Mouse (Mus musculus) limb, embryonic 14.5 days (tissue): ENCODE measurements at regions not wholly inside any gene's neighbourhood (a gene's known extent, or its start where the extent isn't known, plus 50 kb on each side); places are given as distances from the start of the nearest gene placed in this dataset.
A peak's percentile ranks its signal among the peaks of the same experiment; 100 is the strongest.

Experiments used
- ATAC-seq: fragments of 200-750 bp; cut with Nextera tagmentation; 2 replicates; pipeline ENCODE4 v1.8.0; 2017; ENCODE audit warnings: low read depth, moderate number of reproducible peaks, moderate TSS enrichment; ENCODE audit not compliant: low FRiP score
- DNase-seq: peaks from one replicate; pipeline ENCODE4 v3.0.0-alpha.2; 2015; ENCODE audit warnings: low spot score
- H3K27ac ChIP-seq: fragments of 300-500 bp; sonication (generic); replicated peaks from 2 replicates; pipeline ENCODE4 v1.5.1; 2014; ENCODE audit warnings: low read depth, mild to moderate bottlenecking, low read length, moderate library complexity, mixed read lengths
- H3K27me3 ChIP-seq: fragments of 300-500 bp; sonication (generic); 2 replicates; pipeline ENCODE4 v1.6.1; 2014; ENCODE audit warnings: low read length, mixed read lengths; ENCODE audit not compliant: control insufficient read depth, insufficient read depth
- H3K36me3 ChIP-seq: fragments of 300-500 bp; sonication (generic); 2 replicates; pipeline ENCODE4 v1.6.1; 2014; ENCODE audit warnings: mild to moderate bottlenecking, low read length, moderate library complexity, mixed read lengths; ENCODE audit not compliant: control insufficient read depth, insufficient read depth
- H3K4me1 ChIP-seq: fragments of 300-500 bp; sonication (generic); 2 replicates; pipeline ENCODE4 v1.6.1; 2014; ENCODE audit warnings: antibody characterized with exemption, low read length, mixed read lengths; ENCODE audit not compliant: control insufficient read depth, insufficient read depth
- H3K4me2 ChIP-seq: fragments of 300-500 bp; sonication (generic); replicated peaks from 2 replicates; pipeline ENCODE4 v1.6.1; 2014; ENCODE audit warnings: low read depth, mild to moderate bottlenecking, low read length, moderate library complexity; ENCODE audit not compliant: severe bottlenecking
- H3K4me3 ChIP-seq: fragments of 300-500 bp; sonication (generic); replicated peaks from 2 replicates; pipeline ENCODE4 v1.5.1; 2014; ENCODE audit warnings: low read length
- H3K9ac ChIP-seq: fragments of 300-500 bp; sonication (generic); 2 replicates; pipeline ENCODE4 v1.6.1; 2014; ENCODE audit warnings: mild to moderate bottlenecking, low read depth, low read length, moderate library complexity; ENCODE audit not compliant: severe bottlenecking
- H3K9me3 ChIP-seq: fragments of 300-500 bp; sonication (generic); 2 replicates; pipeline ENCODE4 v1.6.1; 2016; ENCODE audit warnings: low read length; ENCODE audit not compliant: control insufficient read depth
- POLR2A ChIP-seq: fragments of 200-500 bp; IDR thresholded peaks from 2 replicates; pipeline ENCODE4 v1.8.0; 2012; ENCODE audit warnings: inconsistent platforms, mild to moderate bottlenecking, moderate library complexity, borderline replicate concordance; ENCODE audit not compliant: insufficient read depth, insufficient read length; ENCODE audit errors: extremely low read depth
- WGBS: fragments of 180-500 bp; shearing (Covaris S2); extraction: QIAGEN DNeasy Blood & Tissue Kit; methylation state at CpG from one replicate; pipeline ENCODE4 v1.1.7; 2014; 5-methylcytosine and 5-hydroxymethylcytosine counted together

GRCm38 (mm10) chr3:52535411-52536021 is 267.4 kb downstream of the Foxo1 start:
- H3K9me3 ChIP-seq: no peaks in the 10 kb centered on the region
- 31% methylated on average over 7 of the region's 7 CpGs for WGBS
- no peaks in the 10 kb centered on the region for H3K27me3 ChIP-seq
- peaks cover 19% of the 10 kb centered on the region for H3K4me1 ChIP-seq
- peak; percentile 85 for DNase-seq
- TF ChIP-seq POLR2A: no peak
- ATAC-seq: peak; percentile 70
- H3K4me2 ChIP-seq: no peak overlapping the region
- H3K9ac ChIP-seq: no peak overlapping the region
- no peak overlapping the region for H3K4me3 ChIP-seq
- H3K27ac ChIP-seq: no peak overlapping the region
- no peaks in the 10 kb centered on the region for H3K36me3 ChIP-seq

GRCm38 (mm10) chr3:52534118-52534517 is 266.0 kb downstream of the Foxo1 start:
- 55% methylated on average over 7 of the region's 7 CpGs for WGBS
- ATAC-seq (no peak), DNase-seq (no peak)
- H3K4me3 ChIP-seq: no peak overlapping the region
- H3K27me3 ChIP-seq: no peaks in the 10 kb centered on the region
- no peaks in the 10 kb centered on the region for H3K9me3 ChIP-seq
- H3K9ac ChIP-seq: no peak overlapping the region
- no peak for TF ChIP-seq POLR2A
- peaks cover 10% of the 10 kb centered on the region for H3K4me1 ChIP-seq
- H3K4me2 ChIP-seq: no peak overlapping the region
- no peak overlapping the region for H3K27ac ChIP-seq
- H3K36me3 ChIP-seq: no peaks in the 10 kb centered on the region

GRCm38 (mm10) chr3:52531686-52532351 is 263.7 kb downstream of the Foxo1 start:
- Histone ChIP-seq H3K4me1 (peaks cover 10% of the 10 kb centered on the region), H3K4me2 (no peak overlapping the region), H3K9me3 (no peaks in the 10 kb centered on the region), H3K27ac (no peak overlapping the region), H3K36me3 (no peaks in the 10 kb centered on the region), H3K4me3 (no peak overlapping the region), H3K9ac (no peak overlapping the region), H3K27me3 (no peaks in the 10 kb centered on the region)
- no peak for TF ChIP-seq POLR2A
- DNase-seq (no peak), ATAC-seq (no peak)
- WGBS: 50% methylated on average over 8 of the region's 8 CpGs

- no peaks in the 10 kb centered on the region for H3K36me3 ChIP-seq
- no peak overlapping the region for H3K9ac ChIP-seq
- no peak for TF ChIP-seq POLR2A
- peaks cover 8% of the 10 kb centered on the region for H3K4me1 ChIP-seq
- no peak overlapping the region for H3K4me2 ChIP-seq
- WGBS: 88% methylated on average over 7 of the region's 7 CpGs
- H3K9me3 ChIP-seq: no peaks in the 10 kb centered on the region
- H3K27me3 ChIP-seq: no peaks in the 10 kb centered on the region
- H3K27ac ChIP-seq: no peak overlapping the region
- ATAC-seq (no peak), DNase-seq (no peak)
- no peak overlapping the region for H3K4me3 ChIP-seq
Observed at GRCm38 (mm10) chr3:52530406-52530970, 262.4 kb downstream of the Foxo1 start.

- WGBS: 78% methylated on average over 6 of the region's 6 CpGs
- Histone ChIP-seq H3K4me3 (no peak overlapping the region), H3K4me1 (peaks cover 3% of the 10 kb centered on the region; the same call in 1 of the 2 replicates), H3K27ac (no peak overlapping the region), H3K36me3 (no peaks in the 10 kb centered on the region), H3K4me2 (no peak overlapping the region), H3K9me3 (no peaks in the 10 kb centered on the region), H3K27me3 (no peaks in the 10 kb centered on the region), H3K9ac (no peak overlapping the region)
- no peak for TF ChIP-seq POLR2A
- ATAC-seq: no peak
- DNase-seq: no peak
Observed at GRCm38 (mm10) chr3:52529136-52529535, 261.0 kb downstream of the Foxo1 start.
